Mouse (Mus musculus): ENCODE measurements around the gene Cxcr4. TPM values are rescaled to one million over a fixed set of nuclear protein-coding genes. Genes with fewer than 3 reads are reported as not detected.

The Cxcr4 gene
- polyA plus RNA-seq, 1 experiment, result 22.4 TPM

- Histone ChIP-seq H3K27me3 (replicated peaks; ENCODE audit: control insufficient read depth, insufficient read depth, low read length) (no peaks in the 10 kb centered on the region), H3K36me3 (ENCODE audit: control insufficient read depth, insufficient read depth, low read length) (no peaks in the 10 kb centered on the region), H3K27ac (ENCODE audit: insufficient read depth, low read depth, low read length) (no peak overlapping the region), H3K4me3 (ENCODE audit: insufficient read depth, low read depth, low read length) (no peak overlapping the region), H3K4me1 (ENCODE audit: control insufficient read depth, insufficient read depth, low read length) (no peaks in the 10 kb centered on the region)
- TF ChIP-seq POLR2A (IDR thresholded peaks at IDR 0.05; ENCODE audit: low read depth, low read length), result no peak
- no peak for TF ChIP-seq CTCF (conservative IDR thresholded peaks at IDR 0.05; ENCODE audit: insufficient read depth, insufficient read length, low read depth, low read length)
- 84% methylated on average over 9 of the region's 9 CpGs for WGBS
- DNase-seq, result no peak
Observed at GRCm38 (mm10) chr1:128626144-128626678, 34.1 kb upstream of the Cxcr4 start.

- no peak for DNase-seq
- TF ChIP-seq POLR2A (IDR thresholded peaks at IDR 0.05; ENCODE audit: low read depth, low read length) (no peak), CTCF (conservative IDR thresholded peaks at IDR 0.05; ENCODE audit: insufficient read depth, insufficient read length, low read depth, low read length) (no peak)
- H3K4me3 ChIP-seq (ENCODE audit: insufficient read depth, low read depth, low read length), result no peak overlapping the region
- no peaks in the 10 kb centered on the region for H3K4me1 ChIP-seq (ENCODE audit: control insufficient read depth, insufficient read depth, low read length)
- no peak overlapping the region for H3K27ac ChIP-seq (ENCODE audit: insufficient read depth, low read depth, low read length)
- no peaks in the 10 kb centered on the region for H3K27me3 ChIP-seq (replicated peaks; ENCODE audit: control insufficient read depth, insufficient read depth, low read length)
- 44% methylated on average over 4 of the region's 4 CpGs for whole genome bisulfite sequencing
- H3K36me3 ChIP-seq (ENCODE audit: control insufficient read depth, insufficient read depth, low read length), result no peaks in the 10 kb centered on the region
Observed at GRCm38 (mm10) chr1:128623594-128623887, 31.4 kb upstream of the Cxcr4 start.

GRCm38 (mm10) chr1:128622867-128623593 is 30.9 kb upstream of the Cxcr4 start:
- no peak overlapping the region for H3K27ac ChIP-seq (ENCODE audit: insufficient read depth, low read depth, low read length)
- WGBS, result 31% methylated on average over 9 of the region's 9 CpGs
- no peak for DNase-seq
- no peaks in the 10 kb centered on the region for H3K4me1 ChIP-seq (ENCODE audit: control insufficient read depth, insufficient read depth, low read length)
- no peak overlapping the region for H3K4me3 ChIP-seq (ENCODE audit: insufficient read depth, low read depth, low read length)
- H3K27me3 ChIP-seq (replicated peaks; ENCODE audit: control insufficient read depth, insufficient read depth, low read length), result no peaks in the 10 kb centered on the region
- TF ChIP-seq CTCF (conservative IDR thresholded peaks at IDR 0.05; ENCODE audit: insufficient read depth, insufficient read length, low read depth, low read length) (no peak), POLR2A (IDR thresholded peaks at IDR 0.05; ENCODE audit: low read depth, low read length) (no peak)
- no peaks in the 10 kb centered on the region for H3K36me3 ChIP-seq (ENCODE audit: control insufficient read depth, insufficient read depth, low read length)

- TF ChIP-seq POLR2A (IDR thresholded peaks at IDR 0.05; ENCODE audit: low read depth, low read length), result no peak
- TF ChIP-seq CTCF (conservative IDR thresholded peaks at IDR 0.05; ENCODE audit: insufficient read depth, insufficient read length, low read depth, low read length), result no peak
- DNase-seq, result no peak
- no peaks in the 10 kb centered on the region for H3K36me3 ChIP-seq (ENCODE audit: control insufficient read depth, insufficient read depth, low read length)
- H3K4me3 ChIP-seq (ENCODE audit: insufficient read depth, low read depth, low read length), result no peak overlapping the region
- H3K27me3 ChIP-seq (replicated peaks; ENCODE audit: control insufficient read depth, insufficient read depth, low read length), result no peaks in the 10 kb centered on the region
- WGBS, result 85% methylated on average over 13 of the region's 13 CpGs
- peaks cover 6% of the 10 kb centered on the region for H3K4me1 ChIP-seq (ENCODE audit: control insufficient read depth, insufficient read depth, low read length)
- H3K27ac ChIP-seq (ENCODE audit: insufficient read depth, low read depth, low read length), result no peak overlapping the region
Observed at GRCm38 (mm10) chr1:128617654-128618310, 25.7 kb upstream of the Cxcr4 start.

- 57% methylated on average over 2 of the region's 2 CpGs for WGBS
- Histone ChIP-seq H3K4me1 (ENCODE audit: control insufficient read depth, insufficient read depth, low read length) (peaks cover 6% of the 10 kb centered on the region), H3K27ac (ENCODE audit: insufficient read depth, low read depth, low read length) (no peak overlapping the region), H3K4me3 (ENCODE audit: insufficient read depth, low read depth, low read length) (no peak overlapping the region), H3K27me3 (replicated peaks; ENCODE audit: control insufficient read depth, insufficient read depth, low read length) (no peaks in the 10 kb centered on the region), H3K36me3 (ENCODE audit: control insufficient read depth, insufficient read depth, low read length) (no peaks in the 10 kb centered on the region)
- TF ChIP-seq CTCF (conservative IDR thresholded peaks at IDR 0.05; ENCODE audit: insufficient read depth, insufficient read length, low read depth, low read length) (no peak), POLR2A (IDR thresholded peaks at IDR 0.05; ENCODE audit: low read depth, low read length) (no peak)
- DNase-seq, result peak; percentile 59
Observed at GRCm38 (mm10) chr1:128616586-128616985, 24.5 kb upstream of the Cxcr4 start.

- peaks cover 6% of the 10 kb centered on the region for H3K4me1 ChIP-seq (ENCODE audit: control insufficient read depth, insufficient read depth, low read length)
- no peak for DNase-seq
- H3K27ac ChIP-seq (ENCODE audit: insufficient read depth, low read depth, low read length), result no peak overlapping the region
- no peak overlapping the region for H3K4me3 ChIP-seq (ENCODE audit: insufficient read depth, low read depth, low read length)
- 63% methylated on average over 2 of the region's 2 CpGs for WGBS
- H3K27me3 ChIP-seq (replicated peaks; ENCODE audit: control insufficient read depth, insufficient read depth, low read length), result no peaks in the 10 kb centered on the region
- no peaks in the 10 kb centered on the region for H3K36me3 ChIP-seq (ENCODE audit: control insufficient read depth, insufficient read depth, low read length)
- TF ChIP-seq CTCF (conservative IDR thresholded peaks at IDR 0.05; ENCODE audit: insufficient read depth, insufficient read length, low read depth, low read length) (no peak), POLR2A (IDR thresholded peaks at IDR 0.05; ENCODE audit: low read depth, low read length) (no peak)
Observed at GRCm38 (mm10) chr1:128615459-128615806, 23.3 kb upstream of the Cxcr4 start.

GRCm38 (mm10) chr1:128614653-128615458 is 22.8 kb upstream of the Cxcr4 start:
- Histone ChIP-seq H3K27ac (ENCODE audit: insufficient read depth, low read depth, low read length) (0 out of 2 replicates have a peak overlapping the region, but pooled peaks have one; percentile 12), H3K27me3 (replicated peaks; ENCODE audit: control insufficient read depth, insufficient read depth, low read length) (no peaks in the 10 kb centered on the region), H3K36me3 (ENCODE audit: control insufficient read depth, insufficient read depth, low read length) (no peaks in the 10 kb centered on the region), H3K4me3 (ENCODE audit: insufficient read depth, low read depth, low read length) (no peak overlapping the region), H3K4me1 (ENCODE audit: control insufficient read depth, insufficient read depth, low read length) (peaks cover 6% of the 10 kb centered on the region)
- 39% methylated on average over 7 of the region's 7 CpGs for WGBS
- peak; percentile 71 for DNase-seq
- TF ChIP-seq CTCF (conservative IDR thresholded peaks at IDR 0.05; ENCODE audit: insufficient read depth, insufficient read length, low read depth, low read length) (no peak), POLR2A (IDR thresholded peaks at IDR 0.05; ENCODE audit: low read depth, low read length) (no peak)

Measured in kidney, adult 2 months (tissue).